9 mouse cellular contexts compared by ENCODE assay signal in the genomic region with DNA sequence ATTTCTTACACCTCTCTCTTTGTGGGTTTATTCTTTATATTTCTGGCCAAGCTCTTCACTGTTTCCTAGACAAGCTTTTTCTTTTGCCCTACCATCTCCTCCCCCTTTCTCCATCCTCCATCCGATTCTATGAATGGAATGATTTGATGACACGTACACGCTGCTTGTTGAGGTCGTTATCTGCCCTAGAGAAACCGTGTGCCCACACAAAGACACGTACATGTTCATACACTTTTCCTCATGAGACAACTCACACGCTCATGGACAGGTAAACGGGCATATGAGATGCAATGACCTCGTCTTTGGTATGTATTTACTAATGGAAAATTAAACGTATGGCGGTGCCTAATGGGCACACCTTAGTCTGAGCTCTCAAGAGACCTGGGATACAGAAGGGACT. TPM values are rescaled to one million over a fixed set of nuclear protein-coding genes. Genes with fewer than 3 reads are reported as not detected.
DNase-seq lines count a peak whose midpoint lies in the region; ATAC-seq and TF ChIP-seq lines count a peak whose summit lies in the region.
"Had no signal": no experiment of that assay in that cellular context is flagged by ENCODE, and none has a peak within 500 bp of the region (broad histone marks: within the 10 kb centered on the region; RNA-seq: fewer than 3 reads in every experiment).

No protein-coding gene starts in this region.

- H3K4me2 ChIP-seq in embryonic facial prominence, embryonic 13.5 days: peak overlapping the region; percentile 66
- H3K4me2 ChIP-seq in intestine, embryonic 15.5 days (replicated peaks): peak overlapping the region; percentile 69
- peak overlapping the region; percentile 63 for H3K4me2 ChIP-seq in neural tube, embryonic 12.5 days (replicated peaks)

- H3K27ac ChIP-seq in left cerebral cortex, adult 2 months: peak overlapping the region; percentile 100
- 0 out of 2 replicates have a peak overlapping the region, but pooled peaks have one; percentile 72 for H3K27ac ChIP-seq in embryonic facial prominence, embryonic 13.5 days
- 0 out of 2 replicates have a peak overlapping the region, but pooled peaks have one; percentile 76 for H3K27ac ChIP-seq in intestine, embryonic 15.5 days
- H3K27ac ChIP-seq in neural tube, embryonic 12.5 days: no peak overlapping the region

- intact Hi-C loops in left cerebral cortex, adult 2 months (cut with DNase I): no loop called here
- intact Hi-C loops in left cerebral cortex, postnatal 14 days (cut with DNase I): no loop called here

- no peak for ATAC-seq in embryonic facial prominence, embryonic 13.5 days (ENCODE audit: insufficient number of reproducible peaks, insufficient read depth, low FRiP score, low TSS enrichment, low read depth)
- peak; percentile 18; the same call in 1 of the 2 replicates for ATAC-seq in intestine, embryonic 15.5 days
- peak; percentile 65 for ATAC-seq in neural tube, embryonic 12.5 days (ENCODE audit: low FRiP score, low read depth)

- 77% methylated on average over 11 of the region's 11 CpGs for WGBS in embryonic facial prominence, embryonic 13.5 days
- WGBS in intestine, embryonic 15.5 days: 74% methylated on average over 11 of the region's 11 CpGs
- 79% methylated on average over 11 of the region's 11 CpGs for WGBS in neural tube, embryonic 12.5 days

- H3K36me3 ChIP-seq in embryonic facial prominence, embryonic 13.5 days: peaks cover 4% of the 10 kb centered on the region; the same call in 1 of the 2 replicates
- no peaks in the 10 kb centered on the region for H3K36me3 ChIP-seq in intestine, embryonic 15.5 days
- H3K36me3 ChIP-seq in neural tube, embryonic 12.5 days: peaks cover 8% of the 10 kb centered on the region; the same call in 1 of the 2 replicates

- H3K4me1 ChIP-seq in embryonic facial prominence, embryonic 13.5 days: peaks cover 7% of the 10 kb centered on the region
- no peaks in the 10 kb centered on the region for H3K4me1 ChIP-seq in intestine, embryonic 15.5 days (replicated peaks)
- H3K4me1 ChIP-seq in neural tube, embryonic 12.5 days: peaks cover 9% of the 10 kb centered on the region; the same call in 1 of the 2 replicates

- H3K27me3 ChIP-seq in embryonic facial prominence, embryonic 13.5 days: no peaks in the 10 kb centered on the region
- H3K27me3 ChIP-seq in intestine, embryonic 15.5 days (replicated peaks): no peaks in the 10 kb centered on the region
- no peaks in the 10 kb centered on the region for H3K27me3 ChIP-seq in neural tube, embryonic 12.5 days (replicated peaks)

- TF ChIP-seq CTCF in left cerebral cortex, adult 2 months (IDR thresholded peaks at IDR 0.05): no peak

- no peak for DNase-seq in left cerebral cortex, adult 2 months (ENCODE audit: extremely low spot score in 1 of 2, low spot score in 2 of 2)
- DNase-seq in left cerebral cortex, adult 18-20 months (ENCODE audit: low spot score in 2 of 2): no peak
- DNase-seq in ovary, postnatal 36 days (ENCODE audit: low spot score): no peak
- DNase-seq in left cerebral cortex, postnatal 14 days (ENCODE audit: low spot score in 2 of 2): no peak
- no peak for DNase-seq in urinary bladder, postnatal 25 days (ENCODE audit: low spot score)

- H3K9me3 ChIP-seq in embryonic facial prominence, embryonic 13.5 days: no peaks in the 10 kb centered on the region
- H3K9me3 ChIP-seq in intestine, embryonic 15.5 days: no peaks in the 10 kb centered on the region
- H3K9me3 ChIP-seq in neural tube, embryonic 12.5 days: no peaks in the 10 kb centered on the region

- peak overlapping the region; percentile 88 for H3K9ac ChIP-seq in embryonic facial prominence, embryonic 13.5 days
- H3K9ac ChIP-seq in intestine, embryonic 15.5 days: peak overlapping the region; percentile 84
- H3K9ac ChIP-seq in neural tube, embryonic 12.5 days: peak overlapping the region; percentile 69

- peak overlapping the region; percentile 84 for H3K4me3 ChIP-seq in left cerebral cortex, adult 2 months
- peak overlapping the region; percentile 67 for H3K4me3 ChIP-seq in embryonic facial prominence, embryonic 13.5 days
- peak overlapping the region; percentile 74 for H3K4me3 ChIP-seq in intestine, embryonic 15.5 days (replicated peaks)
- peak overlapping the region; percentile 62 for H3K4me3 ChIP-seq in neural tube, embryonic 12.5 days

RNA-seq across cellular contexts. Expression of a gene that starts 0.7 kb away (rescaled TPM):
- total RNA-seq in left cerebral cortex, adult 2 months (2021): 10 to 100 TPM; 22.0 to 22.3 TPM
- total RNA-seq in left cerebral cortex, adult 18-20 months (2021): 10 to 100 TPM; 20.7 to 21.6 TPM
- polyA plus RNA-seq in embryonic facial prominence, embryonic 13.5 days (2015; fragmentation: Nextera tagmentation; extraction: Ambion mirVana): 14.6 and 17.4 TPM in 2 replicates
- polyA plus RNA-seq in intestine, embryonic 15.5 days (2015; fragmentation: Nextera tagmentation; extraction: Ambion mirVana): 14.5 and 15.2 TPM in 2 replicates
- 17.2 TPM in 2 replicates for polyA plus RNA-seq in neural tube, embryonic 12.5 days (2016; fragmentation: Nextera tagmentation; extraction: Ambion mirVana)
- 10 to 100 TPM; 21.6 to 22.3 TPM for total RNA-seq in left cerebral cortex, postnatal 14 days (2021)

RNA-seq across cellular contexts. Expression of a gene that starts 16.9 kb away (rescaled TPM):
- total RNA-seq in left cerebral cortex, adult 2 months (2021): 10 to 100 TPM; 26.5 to 27.4 TPM
- 10 to 100 TPM; 26.2 to 32.0 TPM for total RNA-seq in left cerebral cortex, adult 18-20 months (2021)
- 36.6 and 43.3 TPM in 2 replicates for polyA plus RNA-seq in embryonic facial prominence, embryonic 13.5 days (2015; fragmentation: Nextera tagmentation; extraction: Ambion mirVana)
- polyA plus RNA-seq in intestine, embryonic 15.5 days (2015; fragmentation: Nextera tagmentation; extraction: Ambion mirVana): 59.4 and 63.4 TPM in 2 replicates
- polyA plus RNA-seq in neural tube, embryonic 12.5 days (2016; fragmentation: Nextera tagmentation; extraction: Ambion mirVana): 30.8 and 32.2 TPM in 2 replicates
- total RNA-seq in left cerebral cortex, postnatal 14 days (2021): 10 to 100 TPM; 16.8 to 18.4 TPM

RNA-seq across cellular contexts. Expression of a gene that starts 17.4 kb away (rescaled TPM):
- total RNA-seq in left cerebral cortex, adult 2 months (2021): not detected
- not detected for total RNA-seq in left cerebral cortex, adult 18-20 months (2021)
- polyA plus RNA-seq in embryonic facial prominence, embryonic 13.5 days (2015; fragmentation: Nextera tagmentation; extraction: Ambion mirVana): not detected in 2 replicates
- 0.30 TPM in 1 of 2 replicates, not detected in the other for polyA plus RNA-seq in intestine, embryonic 15.5 days (2015; fragmentation: Nextera tagmentation; extraction: Ambion mirVana)
- not detected in 2 replicates for polyA plus RNA-seq in neural tube, embryonic 12.5 days (2016; fragmentation: Nextera tagmentation; extraction: Ambion mirVana)
- total RNA-seq in left cerebral cortex, postnatal 14 days (2021): not detected
- polyA plus RNA-seq: activated CD4-positive, CD25-positive, alpha-beta regulatory T cell, adult 4 months had no signal
